Mouse (Mus musculus) mouse embryonic stem cell (cell line): ENCODE measurements around the gene Tex22.

Experiments
- in situ Hi-C, 2 experiments: fragments of 300-500 bp; cut with MboI; formaldehyde crosslinking; loops; 1 replicate in 1 of 2; 3 replicates in 1 of 2; pipeline ENCODE4 v1.14.3; 2019 to 2020; ENCODE audit warnings: low sequenced_read_pairs in 2 of 2, low pct_unique_long_range_greater_than_20kb in 1 of 2, mixed read lengths in 1 of 2; ENCODE audit not compliant: unreplicated experiment in 1 of 2

Gene Tex22

GRCm38 (mm10) chr12:113097749-113098281 is 23.5 kb downstream of the Tex22 start, which contains the start of gene Mta1:
Mta1 (plus strand) TSS chr12:113098278.
- in situ Hi-C loops = no loop called here

- in situ Hi-C loops = no loop called here
These were observed 24.3 kb downstream of the Tex22 start for GRCm38 (mm10) chr12:113098530-113099151.

GRCm38 (mm10) chr12:113099470-113100237 is 25.4 kb downstream of the Tex22 start:
- in situ Hi-C loops = no loop called here

- in situ Hi-C loops = no loop called here
These were observed 26.3 kb downstream of the Tex22 start for GRCm38 (mm10) chr12:113100448-113101076.

- in situ Hi-C loops = no loop called here
These were observed 27.1 kb downstream of the Tex22 start for GRCm38 (mm10) chr12:113101251-113101960.

- in situ Hi-C loops = no loop called here
These were observed 28.2 kb downstream of the Tex22 start for GRCm38 (mm10) chr12:113102461-113102860.

- in situ Hi-C loops = no loop called here
These were observed 29.6 kb downstream of the Tex22 start for GRCm38 (mm10) chr12:113103846-113104451.

- in situ Hi-C loops = no loop called here
These were observed 32.1 kb downstream of the Tex22 start for GRCm38 (mm10) chr12:113106386-113106785.

- in situ Hi-C loops = no loop called here
These were observed 33.3 kb downstream of the Tex22 start for GRCm38 (mm10) chr12:113107431-113108124.

GRCm38 (mm10) chr12:113108528-113109283 is 34.4 kb downstream of the Tex22 start:
- in situ Hi-C loops = no loop called here

- in situ Hi-C loops = no loop called here
These were observed 35.5 kb downstream of the Tex22 start for GRCm38 (mm10) chr12:113109801-113110200.

- in situ Hi-C loops = no loop called here
These were observed 39.8 kb downstream of the Tex22 start for GRCm38 (mm10) chr12:113114141-113114540.

- in situ Hi-C loops = no loop called here
These were observed 40.7 kb downstream of the Tex22 start for GRCm38 (mm10) chr12:113114856-113115538.

GRCm38 (mm10) chr12:113119516-113120410 is 45.5 kb downstream of the Tex22 start:
- in situ Hi-C loops = no loop called here

GRCm38 (mm10) chr12:113124726-113125125 is 50.4 kb downstream of the Tex22 start:
- in situ Hi-C loops = no loop called here

GRCm38 (mm10) chr12:113130732-113131131 is 56.4 kb downstream of the Tex22 start:
- in situ Hi-C loops = no loop called here
